Mouse (Mus musculus): ENCODE measurements at regions not wholly inside any gene's neighbourhood (a gene's known extent, or its start where the extent isn't known, plus 50 kb on each side); places are given as distances from the start of the nearest gene placed in this dataset.
A peak's percentile ranks its signal among the peaks of the same experiment; 100 is the strongest.

- peak in 1 of 2 experiments; percentile 3 for DNase-seq (ENCODE audit: low spot score in 2 of 2)
Measured at GRCm38 (mm10) chr1:76276624-76277023, 730.6 kb downstream of the Slc4a3 start.

GRCm38 (mm10) chr1:76283322-76283721 lies 737.3 kb downstream of the Slc4a3 start:
- peak in 1 of 2 experiments; percentile 2 for DNase-seq (ENCODE audit: low spot score in 2 of 2)

- no peak for DNase-seq (ENCODE audit: low spot score in 2 of 2)
Measured at GRCm38 (mm10) chr1:76322943-76323559, 777.0 kb downstream of the Slc4a3 start.

- peak in 1 of 2 experiments; percentile 3 for DNase-seq (ENCODE audit: low spot score in 2 of 2)
Measured at GRCm38 (mm10) chr1:76323592-76323991, 777.5 kb downstream of the Slc4a3 start.

GRCm38 (mm10) chr1:76336011-76336410 lies 789.9 kb downstream of the Slc4a3 start:
- DNase-seq (ENCODE audit: low spot score in 2 of 2): no peak

GRCm38 (mm10) chr1:76362106-76362505 lies 816.0 kb downstream of the Slc4a3 start:
- no peak for DNase-seq (ENCODE audit: low spot score in 2 of 2)

GRCm38 (mm10) chr1:76373931-76374330 lies 827.9 kb downstream of the Slc4a3 start:
- peak; percentile 69 to 71 for DNase-seq (ENCODE audit: low spot score in 2 of 2)

- no peak for DNase-seq (ENCODE audit: low spot score in 2 of 2)
Measured at GRCm38 (mm10) chr1:76378154-76378553, 832.1 kb downstream of the Slc4a3 start.

- DNase-seq (ENCODE audit: low spot score in 2 of 2): no peak
Measured at GRCm38 (mm10) chr1:76392536-76392935, 846.5 kb downstream of the Slc4a3 start.

- DNase-seq (ENCODE audit: low spot score in 2 of 2): no peak
Measured at GRCm38 (mm10) chr1:76394038-76394437, 848.0 kb downstream of the Slc4a3 start.

GRCm38 (mm10) chr1:76402854-76403253 lies 856.8 kb downstream of the Slc4a3 start:
- no peak for DNase-seq (ENCODE audit: low spot score in 2 of 2)

- no peak for DNase-seq (ENCODE audit: low spot score in 2 of 2)
Measured at GRCm38 (mm10) chr1:76404003-76404402, 857.9 kb downstream of the Slc4a3 start.

- DNase-seq (ENCODE audit: low spot score in 2 of 2): no peak
Measured at GRCm38 (mm10) chr1:76410813-76411212, 864.7 kb downstream of the Slc4a3 start.

GRCm38 (mm10) chr1:76420525-76420924 lies 874.5 kb downstream of the Slc4a3 start:
- DNase-seq (ENCODE audit: low spot score in 2 of 2): no peak

- DNase-seq (ENCODE audit: low spot score in 2 of 2): no peak
Measured at GRCm38 (mm10) chr1:76427439-76427838, 881.4 kb downstream of the Slc4a3 start.

GRCm38 (mm10) chr1:76430041-76430610 lies 884.1 kb downstream of the Slc4a3 start:
- DNase-seq (ENCODE audit: low spot score in 2 of 2): no peak

- DNase-seq (ENCODE audit: low spot score in 2 of 2): no peak
Measured at GRCm38 (mm10) chr1:76433481-76433941, 887.4 kb downstream of the Slc4a3 start.

GRCm38 (mm10) chr1:76450539-76451214 lies 904.6 kb downstream of the Slc4a3 start:
- peak in 1 of 2 experiments; percentile 1 for DNase-seq (ENCODE audit: low spot score in 2 of 2)

- no peak for DNase-seq (ENCODE audit: low spot score in 2 of 2)
Measured at GRCm38 (mm10) chr1:76453160-76453710, 907.2 kb downstream of the Slc4a3 start.

- DNase-seq (ENCODE audit: low spot score in 2 of 2): no peak
Measured at GRCm38 (mm10) chr1:76466562-76466961, 920.5 kb downstream of the Slc4a3 start.

- no peak for DNase-seq (ENCODE audit: low spot score in 2 of 2)
Measured at GRCm38 (mm10) chr1:76484193-76484592, 938.1 kb downstream of the Slc4a3 start.

- DNase-seq (ENCODE audit: low spot score in 2 of 2): no peak
Measured at GRCm38 (mm10) chr1:76487481-76487880, 941.4 kb downstream of the Slc4a3 start.

All from heart, adult 9 months (tissue).